Mouse (Mus musculus) urinary bladder, postnatal 4 days (tissue): ENCODE measurements at regions not wholly inside any gene's neighbourhood (a gene's known extent, or its start where the extent isn't known, plus 50 kb on each side); places are given as distances from the start of the nearest gene placed in this dataset.
"Not testable (repeated sequence)": the region's sequence is repeated elsewhere in the genome, so short reads cannot be mapped to it uniquely, and the experiment has no call there.

Source experiments
- DNase-seq, 2 experiments: peaks; one replicate each; pipeline ENCODE4 v3.0.0; 2021 to 2022; ENCODE audit warnings: low spot score in 2 of 2

- DNase-seq, result peak in 1 of 2 experiments; percentile 60
Observed at GRCm38 (mm10) chr8:20812164-20812872, 80.2 kb upstream of the Defb33 start.

- peak; percentile 23 to 63 for DNase-seq
Observed at GRCm38 (mm10) chr8:20813493-20813892, 79.0 kb upstream of the Defb33 start.

- DNase-seq, result peak; percentile 72 to 83
Observed at GRCm38 (mm10) chr8:20822434-20822833, 70.0 kb upstream of the Defb33 start.

GRCm38 (mm10) chr8:20823219-20823618 lies 69.2 kb upstream of the Defb33 start:
- peak; percentile 44 to 86 for DNase-seq

GRCm38 (mm10) chr8:20839481-20839880 lies 53.0 kb upstream of the Defb33 start:
- not testable (repeated sequence) for DNase-seq
